Mouse (Mus musculus) intestine, postnatal 0 days (tissue): ENCODE measurements around the gene Traf5. TPM values are rescaled to one million over a fixed set of nuclear protein-coding genes. Genes with fewer than 3 reads are reported as not detected.

Experiments
- ATAC-seq: fragments of 200-750 bp; cut with Nextera tagmentation; 2 replicates; pipeline ENCODE4 v1.8.0; 2017; ENCODE audit warnings: mild to moderate bottlenecking, moderate TSS enrichment, moderate library complexity
- H3K27ac ChIP-seq: fragments of 300-500 bp; sonication (generic); 2 replicates; pipeline ENCODE4 v1.5.1; 2014; ENCODE audit warnings: mild to moderate bottlenecking, low read depth, low read length, moderate library complexity
- H3K27me3 ChIP-seq: fragments of 300-500 bp; sonication (generic); replicated peaks from 2 replicates; pipeline ENCODE4 v1.6.1; 2014; ENCODE audit warnings: low read length, mixed read lengths; ENCODE audit not compliant: control insufficient read depth, insufficient read depth
- H3K36me3 ChIP-seq: fragments of 300-500 bp; sonication (generic); 2 replicates; pipeline ENCODE4 v1.6.1; 2014; ENCODE audit warnings: mild to moderate bottlenecking, moderate library complexity; ENCODE audit not compliant: control insufficient read depth, insufficient read depth
- H3K4me1 ChIP-seq: fragments of 300-500 bp; sonication (generic); replicated peaks from 2 replicates; pipeline ENCODE4 v1.6.1; 2014; ENCODE audit warnings: antibody characterized with exemption, low read length, mixed read lengths; ENCODE audit not compliant: control insufficient read depth, insufficient read depth
- H3K4me2 ChIP-seq: fragments of 300-500 bp; sonication (generic); replicated peaks from 2 replicates; pipeline ENCODE4 v1.6.1; 2014; ENCODE audit warnings: low read depth, mild to moderate bottlenecking, moderate library complexity
- H3K4me3 ChIP-seq: fragments of 300-500 bp; sonication (generic); 2 replicates; pipeline ENCODE4 v1.5.1; 2014; ENCODE audit warnings: low read depth, low read length
- H3K9ac ChIP-seq: fragments of 300-500 bp; sonication (generic); 2 replicates; pipeline ENCODE4 v1.6.1; 2014; ENCODE audit warnings: mild to moderate bottlenecking, low read depth, low read length
- H3K9me3 ChIP-seq: fragments of 300-500 bp; sonication (generic); 2 replicates; pipeline ENCODE4 v1.6.1; 2016; ENCODE audit warnings: mixed run types; ENCODE audit not compliant: control insufficient read depth
- CTCF ChIP-seq: sonication (generic); IDR thresholded peaks from 2 replicates; pipeline ENCODE4 v1.5.1; 2016; ENCODE audit warnings: low read depth, mild to moderate bottlenecking, control low read depth, antibody characterized with exemption, moderate library complexity
- WGBS: fragments of 180-500 bp; shearing (Covaris S2); extraction: QIAGEN DNeasy Blood & Tissue Kit; methylation state at CpG from one replicate; pipeline ENCODE4 v1.1.7; 2014; 5-methylcytosine and 5-hydroxymethylcytosine counted together
- polyA plus RNA-seq: library from polyadenylated mRNA; unstranded; fragments of >200 nt; fragmentation: Nextera tagmentation; extraction: Ambion mirVana; gene quantifications from 2 replicates; pipeline ENCODE4 v1.2.1, GENCODE M21; 2015

Traf5 gene
- polyA plus RNA-seq, 1 experiment from 2014 or later, result 10.3 TPM

DNA sequence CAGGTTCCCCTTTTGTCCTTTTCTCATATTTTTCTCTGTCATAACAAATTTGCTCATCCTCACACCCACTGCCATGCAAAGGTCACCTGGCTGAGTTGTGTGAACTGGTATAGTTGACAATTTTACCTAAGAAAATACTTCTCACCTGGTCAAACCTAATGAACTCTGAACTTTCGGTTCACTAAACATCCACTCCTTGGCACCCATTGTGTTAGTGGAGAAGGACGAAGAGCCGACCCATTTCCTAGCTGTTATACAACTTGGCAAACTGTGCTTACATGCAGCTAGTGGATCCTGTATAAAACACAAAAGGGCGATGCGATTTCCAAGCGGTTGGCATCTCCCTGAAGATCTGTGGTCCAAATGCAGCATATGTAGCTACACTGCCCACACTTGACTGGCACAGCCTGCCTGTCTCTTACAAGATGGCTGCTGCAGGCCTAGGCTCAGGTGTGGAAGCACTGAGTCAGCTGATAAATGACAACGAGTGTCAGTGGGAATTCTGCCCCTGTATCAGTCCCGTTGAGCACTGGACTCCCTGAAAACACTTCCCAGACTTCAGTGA is 95.7 kb downstream of the Traf5 start:
- no peak for ATAC-seq
- H3K36me3 ChIP-seq, result peaks cover 43% of the 10 kb centered on the region
- no peak overlapping the region for H3K27ac ChIP-seq
- 89% methylated on average over 8 of the region's 8 CpGs for WGBS
- H3K9ac ChIP-seq, result no peak overlapping the region
- no peak overlapping the region for H3K4me2 ChIP-seq
- TF ChIP-seq CTCF, result no peak
- H3K9me3 ChIP-seq, result no peaks in the 10 kb centered on the region
- H3K4me3 ChIP-seq, result no peak overlapping the region
- no peaks in the 10 kb centered on the region for H3K4me1 ChIP-seq
- no peaks in the 10 kb centered on the region for H3K27me3 ChIP-seq

DNA sequence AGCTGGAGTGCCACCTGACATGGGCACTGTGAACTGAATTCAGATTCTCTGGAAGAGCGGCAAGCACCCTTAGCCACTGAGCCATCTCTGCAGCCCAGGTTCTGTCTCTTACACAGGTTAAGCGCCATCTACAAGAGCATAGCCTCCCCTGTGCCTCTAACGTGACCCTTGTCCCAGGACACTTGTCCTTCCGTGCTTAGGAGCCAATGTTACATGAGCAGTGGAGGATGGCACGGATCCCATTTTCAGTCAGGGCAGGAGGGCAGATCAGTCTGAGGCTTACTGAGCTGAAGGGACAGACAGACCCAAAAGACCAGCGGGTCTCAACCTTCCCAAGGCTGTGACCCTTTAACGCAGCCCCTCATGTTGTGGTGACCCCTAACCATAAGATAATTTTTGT is 96.4 kb downstream of the Traf5 start:
- H3K9me3 ChIP-seq, result no peaks in the 10 kb centered on the region
- H3K36me3 ChIP-seq, result peaks cover 36% of the 10 kb centered on the region
- no peak for ATAC-seq
- H3K27ac ChIP-seq, result no peak overlapping the region
- no peak overlapping the region for H3K9ac ChIP-seq
- no peak for TF ChIP-seq CTCF
- H3K27me3 ChIP-seq, result no peaks in the 10 kb centered on the region
- H3K4me2 ChIP-seq, result no peak overlapping the region
- H3K4me3 ChIP-seq, result no peak overlapping the region
- WGBS, result 92% methylated on average over 7 of the region's 7 CpGs
- no peaks in the 10 kb centered on the region for H3K4me1 ChIP-seq

DNA sequence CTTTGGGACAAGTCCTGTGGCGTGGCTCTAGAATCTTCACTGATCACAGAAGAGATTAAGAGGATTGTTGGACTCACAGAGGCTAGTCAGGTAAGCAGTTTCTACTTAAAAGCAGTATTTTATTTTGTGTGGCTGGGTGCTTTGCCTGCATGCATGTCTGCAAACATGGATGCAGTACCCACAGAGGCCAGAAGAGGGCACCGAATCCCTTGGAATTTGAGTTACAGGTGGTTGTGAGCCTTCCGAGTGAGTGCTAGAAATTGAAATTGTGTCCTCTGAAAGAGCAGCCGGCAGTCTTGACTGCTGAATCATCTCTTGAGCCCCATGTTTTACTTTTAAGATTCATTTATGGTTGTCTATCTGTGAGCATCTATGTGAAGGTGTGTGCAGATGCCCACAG is 96.9 kb downstream of the Traf5 start:
- no peak for ATAC-seq
- TF ChIP-seq CTCF, result peak; percentile 75
- H3K4me1 ChIP-seq, result no peaks in the 10 kb centered on the region
- H3K9me3 ChIP-seq, result no peaks in the 10 kb centered on the region
- no peak overlapping the region for H3K4me3 ChIP-seq
- no peak overlapping the region for H3K9ac ChIP-seq
- 68% methylated on average over 4 of the region's 4 CpGs for WGBS
- H3K27ac ChIP-seq, result no peak overlapping the region
- H3K4me2 ChIP-seq, result no peak overlapping the region
- H3K27me3 ChIP-seq, result no peaks in the 10 kb centered on the region
- peaks cover 32% of the 10 kb centered on the region; the same call in 1 of the 2 replicates for H3K36me3 ChIP-seq

DNA sequence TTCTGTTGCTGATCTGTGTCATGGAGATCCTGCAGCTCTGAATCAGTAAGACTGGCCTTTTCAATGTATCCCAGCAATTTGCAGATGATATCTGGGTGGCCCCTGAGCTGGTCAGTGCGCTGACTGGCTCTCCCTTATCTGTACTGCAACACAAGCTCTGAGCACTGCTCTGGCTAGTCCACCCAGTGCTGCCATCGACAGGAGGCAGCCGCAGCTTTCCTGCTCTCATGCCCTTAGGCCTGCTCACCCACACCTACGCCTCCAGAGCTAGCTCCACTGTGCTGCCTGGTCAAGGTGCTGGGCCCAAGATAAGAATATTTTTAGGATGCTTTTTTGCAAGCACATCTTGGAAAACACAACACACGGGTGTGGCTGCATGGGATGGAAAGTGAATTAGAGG is 97.9 kb downstream of the Traf5 start:
- ATAC-seq, result no peak

DNA sequence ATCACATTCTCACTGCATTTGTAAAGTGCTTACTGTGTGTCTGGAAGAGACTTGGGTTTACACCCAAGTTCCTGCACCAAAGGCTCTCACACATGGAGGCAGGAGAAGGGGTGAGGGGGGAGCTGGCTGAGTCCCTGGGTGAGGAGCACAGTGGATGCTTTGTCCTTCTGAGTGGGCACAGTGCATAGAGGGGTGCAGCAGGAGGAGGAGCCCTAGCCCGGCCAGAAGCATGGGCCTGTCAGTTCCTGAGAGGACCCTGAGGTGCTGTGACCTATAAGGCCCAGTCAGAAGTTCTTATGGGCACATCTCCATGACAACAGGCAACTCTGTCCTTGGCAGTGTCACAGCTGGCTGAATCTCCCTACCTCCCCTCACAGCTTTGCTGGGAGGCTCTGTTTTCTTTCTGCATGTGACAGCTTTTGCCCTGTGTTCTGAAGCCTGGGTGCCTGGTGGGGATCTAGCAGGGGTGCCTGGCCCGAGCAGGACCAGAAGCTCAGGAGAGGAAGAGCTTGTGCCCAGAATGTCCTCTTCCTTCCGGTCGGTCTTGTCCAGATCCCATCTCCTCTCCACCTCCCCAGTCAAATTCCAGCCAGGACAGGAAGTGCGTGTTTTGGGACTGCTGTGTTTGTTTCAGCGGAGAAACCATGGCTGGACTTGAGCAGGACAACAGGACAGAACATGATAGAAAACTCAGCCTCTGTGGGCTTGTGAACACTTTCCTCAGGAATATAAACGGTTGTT is 100.1 kb downstream of the Traf5 start:
- Histone ChIP-seq H3K4me2 (no peak overlapping the region), H3K9me3 (no peaks in the 10 kb centered on the region), H3K9ac (no peak overlapping the region), H3K36me3 (peaks cover 6% of the 10 kb centered on the region; the same call in 1 of the 2 replicates), H3K27me3 (no peaks in the 10 kb centered on the region), H3K4me3 (no peak overlapping the region), H3K27ac (no peak overlapping the region), H3K4me1 (peaks cover 2% of the 10 kb centered on the region)
- ATAC-seq, result no peak
- no peak for TF ChIP-seq CTCF
- 58% methylated on average over 7 of the region's 7 CpGs for WGBS

More for the DNA sequence above, 97.9 kb downstream of the Traf5 start:
- no peaks in the 10 kb centered on the region for H3K27me3 ChIP-seq
- H3K4me3 ChIP-seq, result no peak overlapping the region
- H3K36me3 ChIP-seq, result peaks cover 22% of the 10 kb centered on the region; the same call in 1 of the 2 replicates
- no peak overlapping the region for H3K9ac ChIP-seq
- H3K4me1 ChIP-seq, result no peaks in the 10 kb centered on the region
- no peak overlapping the region for H3K27ac ChIP-seq
- H3K4me2 ChIP-seq, result no peak overlapping the region
- WGBS, result 67% methylated on average over 5 of the region's 5 CpGs
- no peak for TF ChIP-seq CTCF
- no peaks in the 10 kb centered on the region for H3K9me3 ChIP-seq

DNA sequence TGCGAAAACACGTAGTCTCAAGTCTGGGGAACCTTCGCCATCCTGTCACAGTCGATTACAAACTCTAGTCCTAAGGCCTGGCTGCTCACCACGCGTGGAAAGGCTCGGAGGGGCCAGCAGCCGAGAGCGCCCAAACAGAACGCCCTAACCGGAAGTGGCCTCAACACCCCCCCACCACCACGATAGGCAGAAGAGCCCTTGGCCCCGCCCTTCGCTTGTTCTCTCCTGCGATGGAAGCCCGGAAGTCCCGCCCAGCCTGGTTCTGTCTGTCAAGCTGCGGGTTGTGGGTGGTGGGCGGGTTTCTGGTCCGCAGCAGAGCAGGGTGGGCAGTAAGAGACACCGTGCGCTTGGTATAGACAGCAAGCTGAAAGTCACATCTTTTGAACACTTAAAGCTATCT is 102.4 kb downstream of the Traf5 start:
- 0% methylated on average over 22 of the region's 22 CpGs for WGBS
- peak overlapping the region; percentile 70 for H3K4me2 ChIP-seq
- H3K9ac ChIP-seq, result peak overlapping the region; percentile 62
- H3K4me3 ChIP-seq, result peak overlapping the region; percentile 52
- no peaks in the 10 kb centered on the region for H3K36me3 ChIP-seq
- H3K9me3 ChIP-seq, result no peaks in the 10 kb centered on the region
- peak; percentile 81 for ATAC-seq
- peaks cover 2% of the 10 kb centered on the region for H3K4me1 ChIP-seq
- TF ChIP-seq CTCF, result no peak
- peak overlapping the region; percentile 84 for H3K27ac ChIP-seq
- no peaks in the 10 kb centered on the region for H3K27me3 ChIP-seq
